Mouse (Mus musculus): ENCODE data around the gene Zmiz1. TPM values are rescaled to one million over a fixed set of nuclear protein-coding genes. Genes with fewer than 3 reads are reported as not detected.

Zmiz1 gene
- polyA plus RNA-seq, 1 experiment from 2014 or later = 22.4 TPM

DNA sequence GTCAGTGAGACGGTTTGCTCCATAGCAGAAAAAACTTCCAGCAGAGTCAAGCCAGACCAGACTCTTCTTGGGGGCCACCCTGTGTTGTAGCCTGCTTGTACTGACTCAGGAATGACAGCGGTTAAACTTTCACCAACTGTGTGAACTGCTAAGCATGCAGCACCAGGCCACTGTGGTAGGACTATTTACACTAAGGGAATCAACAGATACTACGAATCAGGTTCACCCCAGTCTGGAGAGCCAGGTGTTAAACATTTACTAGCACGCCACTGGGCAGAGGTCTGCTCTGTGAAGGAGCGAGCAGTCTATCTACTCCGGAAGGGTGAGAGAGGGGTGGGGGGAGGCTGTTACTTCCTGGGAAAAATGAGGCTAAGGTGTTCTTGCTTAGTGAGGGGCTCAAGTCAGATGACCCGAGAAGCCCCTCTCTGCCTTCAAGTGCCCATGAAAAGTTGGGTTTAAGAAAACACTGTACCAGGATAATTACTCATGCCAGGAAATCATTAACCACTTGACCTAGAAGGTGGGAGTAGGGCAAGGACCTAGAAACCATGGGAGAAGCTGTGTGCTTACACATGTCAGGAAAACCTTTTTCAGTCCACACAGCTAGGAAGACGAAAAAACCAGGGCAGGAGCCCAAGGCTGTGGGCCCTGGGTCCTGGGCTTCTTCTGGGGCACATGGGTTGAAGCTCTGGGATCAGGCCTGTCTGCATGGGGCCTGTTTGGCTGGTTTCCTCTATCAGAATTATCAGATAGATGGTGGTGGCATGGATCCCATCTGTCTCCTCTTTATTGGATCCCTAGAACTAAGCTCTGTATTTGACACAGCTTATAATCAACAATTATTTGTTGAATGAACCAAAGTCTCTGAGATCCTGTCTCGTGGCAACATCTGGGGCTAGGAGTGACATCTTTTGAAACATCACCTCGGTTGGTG lies 7.0 kb upstream of the Zmiz1 start:
- Histone ChIP-seq H3K4me1 (replicated peaks; ENCODE audit: control insufficient read depth, insufficient read depth, low read length) (peaks cover 43% of the 10 kb centered on the region), H3K27me3 (ENCODE audit: control insufficient read depth, insufficient read depth, low read depth, low read length) (no peaks in the 10 kb centered on the region), H3K36me3 (ENCODE audit: control insufficient read depth, insufficient read depth, low read length) (no peaks in the 10 kb centered on the region), H3K4me3 (ENCODE audit: low read length) (no peak overlapping the region), H3K9me3 (ENCODE audit: control insufficient read depth, low read length) (no peaks in the 10 kb centered on the region), H3K9ac (ENCODE audit: low read length) (no peak overlapping the region), H3K4me2 (ENCODE audit: low read depth, low read length) (no peak overlapping the region), H3K27ac (ENCODE audit: low read length) (peak overlapping the region; percentile 90)
- WGBS = 25% methylated on average over 10 of the region's 10 CpGs
- ATAC-seq (ENCODE audit: low read depth) = peak; percentile 69

DNA sequence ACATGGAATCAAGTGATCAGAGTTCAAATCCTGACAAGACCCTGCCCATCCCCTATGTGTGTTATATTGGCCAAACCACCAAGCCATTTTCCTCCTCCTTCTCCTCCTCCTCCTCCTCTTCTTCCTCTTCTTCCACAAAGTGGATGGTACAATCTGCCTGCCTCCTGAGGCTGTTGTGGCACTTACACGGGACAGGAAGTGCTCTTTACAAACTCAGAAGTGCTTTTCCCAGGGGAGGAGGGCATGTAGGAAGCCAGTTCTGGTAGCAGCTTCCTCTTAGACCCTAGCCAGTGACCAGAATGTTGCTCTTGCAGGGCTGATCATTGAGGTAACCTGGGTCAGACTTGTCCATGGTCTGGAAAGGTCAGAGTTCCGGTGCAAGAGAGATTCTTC lies 6.4 kb upstream of the Zmiz1 start:
- WGBS = 25% methylated on average over 2 of the region's 2 CpGs
- Histone ChIP-seq H3K27ac (ENCODE audit: low read length) (peak overlapping the region; percentile 90), H3K4me2 (ENCODE audit: low read depth, low read length) (no peak overlapping the region), H3K9ac (ENCODE audit: low read length) (no peak overlapping the region), H3K4me3 (ENCODE audit: low read length) (no peak overlapping the region), H3K36me3 (ENCODE audit: control insufficient read depth, insufficient read depth, low read length) (no peaks in the 10 kb centered on the region), H3K27me3 (ENCODE audit: control insufficient read depth, insufficient read depth, low read depth, low read length) (no peaks in the 10 kb centered on the region), H3K9me3 (ENCODE audit: control insufficient read depth, low read length) (no peaks in the 10 kb centered on the region), H3K4me1 (replicated peaks; ENCODE audit: control insufficient read depth, insufficient read depth, low read length) (peaks cover 38% of the 10 kb centered on the region)
- no peak for ATAC-seq (ENCODE audit: low read depth)

DNA sequence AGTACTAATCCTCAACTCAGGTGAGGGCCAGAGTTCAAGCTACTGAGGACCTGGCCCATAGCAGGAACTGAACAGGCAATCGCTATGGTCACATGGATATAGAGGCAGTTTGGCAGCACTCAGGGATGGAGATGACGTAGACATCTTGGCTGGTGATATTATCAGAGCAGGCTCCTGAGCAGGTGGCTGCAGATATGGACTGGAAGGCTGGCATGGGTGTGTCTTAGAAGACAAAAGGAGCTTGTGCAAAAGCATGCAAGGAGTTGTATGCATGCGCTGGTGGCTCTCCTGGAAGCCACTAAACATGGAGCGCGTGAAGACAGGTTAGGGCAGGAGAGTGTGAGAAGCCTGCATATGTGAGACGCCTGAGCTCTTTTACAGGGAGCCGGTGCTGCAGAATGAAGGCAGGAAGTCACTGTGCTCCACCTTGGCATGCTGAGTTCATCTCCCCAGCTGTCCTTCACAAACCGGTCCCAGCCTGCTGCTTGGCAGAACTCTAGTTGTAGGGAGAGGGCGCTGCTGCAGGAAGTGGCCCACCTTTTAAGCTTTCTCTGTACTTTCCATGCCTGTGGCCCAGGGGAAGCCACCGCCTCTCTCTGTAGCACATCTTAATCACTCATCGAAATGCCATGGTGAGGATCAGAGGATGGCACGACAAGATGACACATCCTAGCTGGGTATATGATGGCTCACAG lies 4.8 kb upstream of the Zmiz1 start:
- no peaks in the 10 kb centered on the region for H3K27me3 ChIP-seq (ENCODE audit: control insufficient read depth, insufficient read depth, low read depth, low read length)
- no peak overlapping the region for H3K4me2 ChIP-seq (ENCODE audit: low read depth, low read length)
- ATAC-seq (ENCODE audit: low read depth) = no peak
- peaks cover 38% of the 10 kb centered on the region for H3K4me1 ChIP-seq (replicated peaks; ENCODE audit: control insufficient read depth, insufficient read depth, low read length)
- H3K4me3 ChIP-seq (ENCODE audit: low read length) = no peak overlapping the region
- H3K9me3 ChIP-seq (ENCODE audit: control insufficient read depth, low read length) = no peaks in the 10 kb centered on the region
- no peak overlapping the region for H3K9ac ChIP-seq (ENCODE audit: low read length)
- H3K36me3 ChIP-seq (ENCODE audit: control insufficient read depth, insufficient read depth, low read length) = no peaks in the 10 kb centered on the region
- H3K27ac ChIP-seq (ENCODE audit: low read length) = no peak overlapping the region
- 66% methylated on average over 12 of the region's 12 CpGs for WGBS

DNA sequence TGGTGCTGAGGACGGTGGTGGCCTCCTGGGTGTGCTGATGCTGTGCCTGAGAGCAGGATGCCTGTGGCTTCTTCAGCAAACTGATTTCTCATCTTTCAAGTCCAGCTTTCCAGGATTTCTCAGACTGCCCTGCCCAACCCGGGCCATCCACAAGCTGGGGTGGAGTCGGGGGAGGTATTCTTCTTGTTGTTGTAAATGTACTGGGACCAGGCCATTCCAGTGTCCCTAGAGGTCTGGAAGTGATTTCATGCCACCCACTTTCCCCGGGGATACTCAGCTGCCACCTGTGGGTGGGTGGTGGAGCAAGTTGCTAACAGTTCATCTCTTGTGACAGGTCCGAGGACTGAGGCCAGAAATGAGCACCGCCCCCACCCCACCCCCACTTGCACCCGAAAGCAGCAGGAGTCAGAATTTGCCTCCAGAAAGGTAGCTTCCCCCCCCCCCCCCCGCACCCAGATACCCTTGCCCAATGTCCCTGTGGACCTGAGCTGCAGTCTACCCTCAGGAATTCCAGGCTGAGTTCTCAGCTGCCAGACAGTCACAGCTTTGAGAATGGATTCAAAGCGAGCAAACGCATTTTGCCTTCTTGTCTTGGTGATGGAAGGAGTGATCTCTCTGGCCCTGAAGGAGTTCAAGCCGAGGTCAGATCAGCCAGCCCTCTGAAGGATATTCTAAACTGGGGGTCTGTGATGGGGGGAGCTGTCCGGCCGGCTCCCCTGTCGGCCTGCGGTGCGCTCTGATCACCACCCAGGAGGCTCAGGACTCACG lies 2.1 kb upstream of the Zmiz1 start:
- Histone ChIP-seq H3K4me1 (replicated peaks; ENCODE audit: control insufficient read depth, insufficient read depth, low read length) (peaks cover 33% of the 10 kb centered on the region), H3K9me3 (ENCODE audit: control insufficient read depth, low read length) (no peaks in the 10 kb centered on the region), H3K36me3 (ENCODE audit: control insufficient read depth, insufficient read depth, low read length) (no peaks in the 10 kb centered on the region), H3K4me3 (ENCODE audit: low read length) (peak overlapping the region; percentile 97), H3K4me2 (ENCODE audit: low read depth, low read length) (peak overlapping the region; percentile 90), H3K27ac (ENCODE audit: low read length) (peak overlapping the region; percentile 93), H3K27me3 (ENCODE audit: control insufficient read depth, insufficient read depth, low read depth, low read length) (no peaks in the 10 kb centered on the region), H3K9ac (ENCODE audit: low read length) (peak overlapping the region; percentile 69)
- 3% methylated on average over 17 of the region's 17 CpGs for WGBS
- no peak for ATAC-seq (ENCODE audit: low read depth)

DNA sequence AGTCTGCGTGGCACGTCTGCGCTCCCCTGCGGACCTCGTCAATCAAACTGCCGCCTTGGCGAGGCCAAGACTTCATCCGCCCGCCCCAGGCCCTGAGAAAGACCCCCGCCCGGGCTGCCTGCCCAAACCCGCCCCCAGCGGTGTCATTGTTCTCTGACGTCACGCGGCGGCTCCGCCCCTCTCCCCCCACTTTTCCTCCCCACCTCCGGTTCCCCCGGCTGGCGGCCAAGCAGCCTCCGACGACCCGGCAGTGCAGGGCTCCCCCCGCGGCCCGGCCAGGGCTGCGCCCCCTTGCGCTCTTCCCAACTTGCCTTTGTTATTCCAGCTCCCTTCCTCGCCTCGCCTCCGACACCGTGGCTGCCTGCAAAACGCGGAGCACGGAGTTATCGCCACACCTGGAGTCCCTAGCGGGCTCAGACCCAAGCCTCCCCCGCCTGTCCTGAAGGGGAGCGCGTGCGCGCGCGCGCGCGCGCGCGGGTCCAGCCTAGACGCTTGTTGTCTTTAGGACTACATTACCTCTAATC lies 1.5 kb upstream of the Zmiz1 start:
- under 1% methylated on average over 52 of the region's 52 CpGs for WGBS
- H3K36me3 ChIP-seq (ENCODE audit: control insufficient read depth, insufficient read depth, low read length) = no peaks in the 10 kb centered on the region
- no peaks in the 10 kb centered on the region for H3K9me3 ChIP-seq (ENCODE audit: control insufficient read depth, low read length)
- no peaks in the 10 kb centered on the region for H3K27me3 ChIP-seq (ENCODE audit: control insufficient read depth, insufficient read depth, low read depth, low read length)
- ATAC-seq (ENCODE audit: low read depth) = peak; percentile 84
- peak overlapping the region; percentile 97 for H3K4me3 ChIP-seq (ENCODE audit: low read length)
- peak overlapping the region; percentile 90 for H3K4me2 ChIP-seq (ENCODE audit: low read depth, low read length)
- H3K27ac ChIP-seq (ENCODE audit: low read length) = peak overlapping the region; percentile 93
- H3K9ac ChIP-seq (ENCODE audit: low read length) = peak overlapping the region; percentile 69
- H3K4me1 ChIP-seq (replicated peaks; ENCODE audit: control insufficient read depth, insufficient read depth, low read length) = peaks cover 32% of the 10 kb centered on the region

DNA sequence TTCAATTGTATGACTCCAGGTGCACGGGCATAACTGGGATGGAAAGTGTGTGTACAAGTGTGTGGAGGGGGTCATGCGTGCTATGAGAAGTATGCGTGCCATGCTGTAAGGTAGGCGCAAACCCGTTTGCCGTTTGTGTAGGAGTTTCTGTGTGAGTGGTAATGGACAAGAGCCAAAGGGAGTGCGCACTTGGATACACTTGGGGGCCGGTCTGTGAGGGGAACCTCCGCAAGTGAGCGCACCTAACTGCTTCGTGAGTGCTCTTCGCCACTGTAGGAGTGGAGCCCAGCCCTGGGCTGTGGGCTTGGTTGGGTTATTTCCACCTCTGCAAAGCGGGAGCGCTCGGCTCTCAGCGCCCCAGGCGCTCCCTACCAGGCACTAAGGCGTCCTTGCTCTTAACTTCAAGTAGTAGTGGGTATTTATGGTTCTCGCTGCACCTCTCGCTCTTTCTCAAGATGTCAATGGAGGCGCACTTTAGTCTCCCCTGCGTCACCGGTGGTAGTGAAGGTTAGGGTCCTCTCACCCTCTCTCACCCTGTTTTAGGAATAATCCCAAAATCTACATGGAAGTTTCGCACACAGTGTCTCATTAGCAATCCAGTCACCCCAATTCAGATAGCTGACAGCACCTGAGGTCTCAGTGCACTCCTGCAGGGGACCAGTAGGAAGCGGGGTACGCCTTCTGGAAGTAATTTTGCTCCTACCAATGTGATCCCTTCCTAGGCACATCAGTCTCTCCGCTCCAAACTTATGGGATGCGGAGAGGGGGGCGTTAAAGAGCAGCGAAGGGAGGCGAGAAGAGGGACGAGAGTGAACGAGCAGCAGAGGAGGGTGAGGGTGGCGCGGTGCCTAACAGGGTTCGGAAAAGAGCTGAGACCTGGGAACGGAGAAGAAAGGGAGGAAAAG lies 622 bp upstream of the Zmiz1 start:
- ATAC-seq (ENCODE audit: low read depth) = 0 out of 2 replicates have a peak, but pooled peaks have one; percentile 3
- no peaks in the 10 kb centered on the region for H3K9me3 ChIP-seq (ENCODE audit: control insufficient read depth, low read length)
- no peaks in the 10 kb centered on the region for H3K36me3 ChIP-seq (ENCODE audit: control insufficient read depth, insufficient read depth, low read length)
- under 1% methylated on average over 37 of the region's 37 CpGs for WGBS
- H3K4me3 ChIP-seq (ENCODE audit: low read length) = peak overlapping the region; percentile 97
- peak overlapping the region; percentile 90 for H3K4me2 ChIP-seq (ENCODE audit: low read depth, low read length)
- peak overlapping the region; percentile 100 for H3K27ac ChIP-seq (ENCODE audit: low read length)
- H3K27me3 ChIP-seq (ENCODE audit: control insufficient read depth, insufficient read depth, low read depth, low read length) = no peaks in the 10 kb centered on the region
- H3K4me1 ChIP-seq (replicated peaks; ENCODE audit: control insufficient read depth, insufficient read depth, low read length) = peaks cover 31% of the 10 kb centered on the region
- peak overlapping the region; percentile 56 for H3K9ac ChIP-seq (ENCODE audit: low read length)

DNA sequence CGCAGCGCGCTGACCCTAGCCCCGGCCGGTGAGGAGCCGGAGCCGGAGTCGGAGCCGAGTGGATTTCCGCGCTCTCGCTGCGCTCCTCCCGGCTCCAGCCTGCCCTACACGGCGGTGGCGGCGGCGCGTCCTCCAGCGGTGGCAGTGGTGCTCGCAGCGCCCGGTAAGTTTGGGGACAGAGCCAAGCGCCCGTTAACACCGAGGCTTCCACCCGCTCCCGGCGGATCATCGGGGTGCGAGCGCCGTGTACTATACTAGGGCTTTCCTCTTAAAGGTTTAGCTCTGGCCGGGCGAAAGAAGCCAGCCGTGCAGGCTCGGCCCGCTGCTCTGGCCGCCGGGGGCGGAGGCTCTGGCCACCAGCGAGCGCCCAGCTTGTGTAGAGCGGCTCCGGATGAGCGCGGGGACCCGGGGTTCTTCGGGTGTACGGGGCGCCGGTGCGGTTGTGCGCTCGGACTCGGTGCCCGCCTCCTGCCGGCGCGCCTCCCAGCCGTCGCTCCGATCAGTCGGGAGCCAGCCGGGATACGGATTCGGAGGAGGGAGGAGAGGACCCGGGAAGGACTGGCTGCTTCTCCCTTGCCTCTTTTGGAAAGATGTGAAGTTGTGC lies 511 bp downstream of the Zmiz1 start:
- ATAC-seq (ENCODE audit: low read depth) = peak; percentile 15
- Histone ChIP-seq H3K36me3 (ENCODE audit: control insufficient read depth, insufficient read depth, low read length) (no peaks in the 10 kb centered on the region), H3K4me2 (ENCODE audit: low read depth, low read length) (peak overlapping the region; percentile 90), H3K9me3 (ENCODE audit: control insufficient read depth, low read length) (no peaks in the 10 kb centered on the region), H3K27ac (ENCODE audit: low read length) (peak overlapping the region; percentile 100), H3K9ac (ENCODE audit: low read length) (peak overlapping the region; percentile 98), H3K4me3 (ENCODE audit: low read length) (peak overlapping the region; percentile 97), H3K4me1 (replicated peaks; ENCODE audit: control insufficient read depth, insufficient read depth, low read length) (peaks cover 39% of the 10 kb centered on the region), H3K27me3 (ENCODE audit: control insufficient read depth, insufficient read depth, low read depth, low read length) (no peaks in the 10 kb centered on the region)
- WGBS = under 1% methylated on average over 65 of the region's 69 CpGs

Measured in lung, embryonic 16.5 days (tissue).